Mouse (Mus musculus) frontal cortex, adult (tissue): Measurements from ENCODE around the gene Cript.
"Not testable (repeated sequence)": the region's sequence is repeated elsewhere in the genome, so short reads cannot be mapped to it uniquely, and the experiment has no call there.

Source experiments
- ATAC-seq: cut with Nextera tagmentation; 2 replicates; pipeline ENCODE4 v1.9.2; 2017; ENCODE audit warnings: mild to moderate bottlenecking, moderate library complexity, mixed read lengths; ENCODE audit not compliant: low TSS enrichment

Cript gene

DNA sequence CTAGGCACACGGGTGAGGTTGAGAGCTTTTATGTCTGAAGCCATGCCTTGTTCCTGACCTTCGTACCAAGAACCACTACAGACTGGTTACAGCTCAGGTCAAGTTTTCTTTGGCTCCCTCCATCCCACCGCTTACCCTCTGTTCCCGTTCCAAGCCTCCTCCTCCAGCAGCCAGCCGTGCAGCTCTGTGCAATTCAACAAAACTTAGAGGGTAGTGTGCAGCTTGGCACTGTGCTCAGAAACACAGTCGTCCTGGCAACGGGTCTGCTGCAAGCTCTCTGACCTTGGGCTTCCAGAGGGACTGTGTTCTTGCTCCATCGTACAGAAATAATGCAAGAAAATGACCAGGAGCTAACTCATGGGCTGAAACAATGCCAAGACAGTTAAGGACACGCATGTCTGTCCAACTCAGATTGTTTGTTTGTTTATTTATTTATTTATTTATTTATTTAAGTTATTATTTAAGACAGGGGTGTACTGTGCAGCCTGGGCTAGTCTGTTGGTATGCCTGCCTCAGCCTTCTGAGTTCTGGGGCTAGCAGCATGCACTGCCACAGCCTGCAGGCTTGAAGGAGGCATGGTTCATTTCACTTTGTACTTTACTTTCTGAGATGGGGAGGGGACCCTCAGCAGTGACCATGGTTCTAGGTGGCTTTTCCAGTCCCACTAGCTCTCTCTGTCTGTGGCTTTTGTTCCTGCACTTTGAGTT, 25.3 kb downstream of the Cript start:
- peak; percentile 58; the same call in 1 of the 2 replicates for ATAC-seq

DNA sequence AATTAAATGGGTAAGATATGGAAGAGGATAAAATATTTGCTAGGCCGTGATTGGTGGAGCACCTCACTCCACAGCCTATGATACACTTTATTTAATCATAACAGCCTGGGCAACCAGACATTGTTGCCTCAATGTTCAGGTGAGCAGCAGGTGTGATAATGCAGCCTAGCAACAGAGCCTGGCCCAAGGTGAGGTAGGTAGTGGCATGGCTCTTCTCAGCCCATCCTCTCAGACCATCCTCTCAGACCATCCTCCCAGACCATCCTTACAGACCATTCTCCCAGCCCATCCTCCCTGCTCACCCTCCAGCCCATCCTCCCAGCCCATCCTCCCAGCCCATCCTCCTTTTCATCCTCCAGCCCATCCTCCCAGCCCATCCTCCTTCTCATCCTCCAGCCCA, 26.3 kb downstream of the Cript start:
- no peak for ATAC-seq

DNA sequence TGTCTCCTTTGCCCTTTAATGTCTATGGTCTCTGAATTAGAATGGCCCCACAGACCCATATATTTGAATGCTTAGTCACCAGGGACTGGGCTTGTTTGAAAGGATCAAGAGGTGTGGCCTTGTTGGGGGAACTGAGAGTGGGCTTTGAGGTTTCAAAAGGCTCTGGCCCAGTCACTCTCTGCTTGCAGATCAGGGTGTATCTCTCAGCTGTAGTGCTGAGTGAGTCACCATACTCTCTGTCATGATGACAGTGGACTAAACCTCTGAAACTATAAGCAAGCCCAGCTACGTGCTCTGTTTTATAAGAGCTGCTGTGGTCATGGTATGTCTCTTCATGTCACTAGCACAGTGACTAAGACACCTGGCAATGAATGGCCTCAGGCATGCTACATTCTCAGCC, 27.1 kb downstream of the Cript start:
- no peak for ATAC-seq

DNA sequence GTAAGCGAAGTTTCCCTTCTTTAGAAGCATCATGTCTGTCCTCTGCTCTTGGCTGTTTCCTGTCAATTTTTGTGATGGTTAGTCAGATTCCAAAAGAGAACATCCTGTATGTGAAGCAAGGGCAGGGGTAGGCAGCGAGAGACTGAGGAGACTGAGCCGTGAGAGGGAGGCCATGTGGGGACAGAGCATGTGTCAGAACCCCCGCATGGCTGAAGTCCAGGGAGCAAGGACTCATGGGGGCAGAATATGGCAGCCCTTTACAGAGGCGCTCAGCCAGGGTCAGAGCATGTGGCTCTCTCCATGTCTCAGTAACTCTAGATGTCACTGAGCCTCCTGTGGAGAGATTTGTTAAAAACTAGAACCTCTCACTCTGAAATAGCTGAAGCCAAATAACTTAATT, 28.6 kb downstream of the Cript start:
- ATAC-seq = no peak

DNA sequence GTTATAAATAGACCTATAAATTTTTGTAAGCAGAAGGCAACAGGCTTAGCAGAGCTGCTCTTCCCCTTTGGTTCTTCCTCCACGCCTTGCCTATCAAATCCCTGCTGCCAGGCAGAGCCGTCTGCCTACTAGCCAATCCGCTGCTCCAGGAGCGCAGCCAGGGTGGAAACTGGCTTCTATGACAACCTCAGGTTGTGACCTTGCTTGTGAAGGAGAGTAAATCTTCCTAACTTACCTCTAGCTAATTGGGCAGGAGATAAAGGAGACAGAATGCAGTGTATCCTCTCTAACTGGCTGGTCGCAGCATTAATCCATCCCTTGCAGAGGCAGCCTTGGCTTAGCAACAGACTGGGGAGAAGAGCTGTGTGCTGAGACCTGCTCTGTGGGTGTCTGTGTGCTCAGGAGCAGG, 29.7 kb downstream of the Cript start:
- ATAC-seq = peak; percentile 95

DNA sequence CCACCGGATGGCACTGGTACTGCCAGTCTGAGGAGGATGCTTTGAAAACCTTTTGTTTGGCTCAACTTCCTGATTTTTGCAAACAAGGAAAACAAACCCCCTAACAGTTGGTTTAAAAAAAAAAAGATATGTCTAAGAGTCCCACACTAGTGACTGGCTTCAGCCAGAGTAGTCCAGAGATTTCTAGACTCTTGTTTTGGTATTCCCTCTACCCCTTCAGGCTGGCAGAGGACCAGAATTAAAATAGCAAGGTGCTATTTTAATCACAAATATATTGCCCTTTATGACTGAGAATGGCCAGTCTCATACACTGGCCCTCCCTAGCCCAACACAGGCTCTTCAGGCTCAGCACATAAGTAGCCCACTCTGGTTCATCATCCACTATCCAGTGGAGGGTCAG, 30.3 kb downstream of the Cript start:
- ATAC-seq = no peak

DNA sequence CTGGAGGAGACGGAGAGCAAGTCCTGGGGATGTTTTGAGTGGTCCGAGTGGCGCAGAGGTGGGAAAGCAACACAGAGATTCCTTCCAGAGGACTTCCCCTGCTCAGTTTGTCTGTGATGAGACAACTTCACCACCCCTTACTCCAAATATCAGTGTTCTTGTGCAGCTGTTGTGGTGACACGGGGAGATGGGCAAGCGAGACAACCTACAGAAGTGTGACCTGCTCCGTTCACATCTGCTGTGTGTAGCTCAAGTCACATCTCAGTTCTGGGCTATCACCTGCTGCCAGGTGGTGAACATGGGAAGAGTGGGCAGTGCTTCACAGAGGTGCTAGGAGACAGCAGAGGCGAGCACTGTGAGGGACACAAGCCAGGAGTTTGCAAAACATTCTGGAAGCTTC, 31.4 kb downstream of the Cript start:
- ATAC-seq = no peak

DNA sequence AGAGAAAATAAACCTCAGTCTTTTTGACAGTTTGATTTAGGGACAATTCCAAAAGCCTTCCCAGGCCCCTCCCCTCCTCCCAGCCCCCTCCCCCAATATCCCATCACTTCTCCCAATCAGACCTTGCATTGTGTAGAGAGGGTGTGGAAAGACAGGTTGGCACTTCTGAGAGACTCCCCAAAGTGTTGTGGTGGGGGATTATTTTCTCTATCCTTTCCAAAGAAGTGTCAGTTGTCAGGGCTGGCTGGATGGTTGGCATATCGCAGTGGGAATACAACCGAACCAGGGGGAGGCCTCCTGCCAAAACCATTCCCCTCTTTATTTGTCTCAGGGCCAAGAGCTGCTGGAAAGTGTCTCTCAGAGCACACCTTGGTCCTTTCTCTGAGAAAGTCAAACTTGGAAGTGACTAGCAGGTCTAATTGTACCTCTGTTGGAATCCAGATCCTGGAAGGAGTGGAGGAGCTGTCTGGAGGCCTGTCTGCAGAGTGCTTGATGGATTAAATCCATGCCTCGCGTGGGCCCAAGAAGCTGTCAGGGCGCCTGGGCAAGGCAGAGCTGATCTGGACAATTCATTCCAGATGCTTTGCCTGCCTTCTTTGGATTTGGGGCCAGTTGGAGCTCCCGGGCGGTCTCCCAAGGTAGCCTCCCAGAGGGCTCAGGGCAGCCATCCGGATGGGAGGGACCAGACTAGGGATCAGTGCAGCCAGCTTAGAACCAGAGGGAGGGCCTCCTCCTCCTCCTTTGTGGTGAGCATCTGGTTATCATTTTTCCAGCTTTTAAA, 32.3 kb downstream of the Cript start:
- ATAC-seq = no peak

DNA sequence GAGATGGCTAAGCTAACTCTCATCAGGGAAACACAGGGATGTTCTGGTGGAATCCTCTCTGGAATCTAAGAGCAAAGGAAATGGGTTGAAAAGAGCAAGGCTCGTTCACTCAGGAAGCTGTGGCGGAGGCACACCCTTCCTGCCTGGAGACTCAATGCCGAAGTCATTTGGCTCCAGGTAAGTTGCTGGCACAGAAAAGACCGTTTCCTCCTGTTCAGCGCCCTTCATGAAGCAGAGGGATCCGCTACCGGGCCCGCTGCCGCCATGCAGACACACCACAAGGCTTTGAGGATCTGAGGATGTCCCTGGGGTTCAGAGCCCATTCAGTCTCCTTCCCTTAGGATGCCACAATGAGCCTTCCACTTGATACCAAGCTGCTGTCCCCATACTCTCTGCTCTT, 37.3 kb downstream of the Cript start:
- no peak for ATAC-seq

DNA sequence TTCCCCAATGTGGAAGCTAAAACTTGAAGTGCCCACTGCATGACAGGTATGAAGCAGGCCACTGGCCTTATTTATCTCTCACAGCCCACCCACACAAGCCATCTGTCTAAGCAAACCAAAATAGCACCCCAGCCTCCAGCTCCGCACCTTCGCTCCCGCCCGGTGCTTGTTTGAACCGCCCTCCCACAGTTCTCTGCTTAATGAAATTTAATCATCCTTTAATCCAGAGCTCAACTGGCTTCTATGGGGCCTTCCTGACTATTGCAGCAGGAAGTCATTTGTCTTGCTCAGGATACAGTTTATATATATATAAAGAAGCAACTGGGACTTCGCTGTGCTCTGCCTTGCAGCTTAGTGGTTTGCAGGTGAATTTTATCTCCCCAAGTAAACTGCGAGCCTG, 38.1 kb downstream of the Cript start:
- no peak for ATAC-seq

DNA sequence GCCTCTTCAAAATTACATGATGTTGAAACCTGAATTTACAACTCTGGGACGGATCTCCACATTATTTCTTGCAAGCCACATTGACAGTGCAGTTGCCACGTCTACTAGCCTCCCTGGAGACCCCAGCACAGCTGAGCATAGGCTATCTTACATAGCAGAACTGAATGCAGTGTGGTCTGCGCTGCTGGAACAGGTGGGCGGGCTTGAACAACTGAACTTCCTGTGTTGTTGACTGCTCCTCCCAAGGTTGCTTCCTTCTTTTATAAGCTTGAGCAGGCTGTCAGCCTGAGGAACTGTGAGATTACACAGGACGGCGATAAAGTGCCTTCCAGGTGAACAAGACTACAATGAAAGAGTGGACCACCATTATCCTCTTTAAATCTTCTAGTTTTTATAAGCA, 38.6 kb downstream of the Cript start:
- no peak for ATAC-seq

DNA sequence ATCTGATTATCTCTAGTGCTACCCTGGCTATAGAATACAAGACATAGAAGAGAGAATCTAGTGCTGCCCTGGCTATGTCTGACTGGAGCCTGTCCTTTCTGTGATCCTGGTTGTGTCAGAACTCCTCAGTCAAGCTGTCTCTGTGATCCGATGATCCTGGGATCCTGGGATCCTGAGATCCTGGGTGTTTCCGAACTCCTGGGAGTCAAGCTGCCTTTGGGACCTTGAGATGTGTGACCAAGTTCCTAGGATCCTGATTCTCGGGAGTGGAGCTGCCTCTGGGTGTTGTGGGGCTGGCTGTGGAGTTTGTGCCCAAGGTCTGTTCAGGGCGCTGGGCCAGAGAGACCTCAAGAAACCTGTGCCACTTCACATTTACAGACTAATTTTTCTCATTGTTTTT, 43.6 kb downstream of the Cript start:
- no peak for ATAC-seq

DNA sequence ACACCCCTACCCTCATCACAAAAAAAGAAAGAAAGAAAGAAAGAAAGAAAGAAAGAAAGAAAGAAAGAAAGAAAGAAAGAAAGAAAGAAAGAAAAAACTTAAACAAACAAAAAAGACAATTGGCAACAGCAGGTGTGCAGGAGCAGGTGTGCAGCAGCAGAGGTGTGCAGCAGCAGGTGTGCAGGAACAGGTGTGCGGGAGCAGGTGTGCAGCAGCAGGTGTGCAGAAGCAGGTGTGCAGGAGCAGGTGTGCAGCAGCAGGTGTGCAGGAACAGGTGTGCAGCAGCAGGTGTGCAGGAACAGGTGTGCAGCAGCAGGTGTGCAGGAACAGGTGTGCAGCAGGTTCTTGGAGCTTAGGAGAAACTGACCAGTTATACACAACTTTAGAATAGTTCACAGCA, 46.8 kb downstream of the Cript start:
- ATAC-seq = not testable (repeated sequence)

DNA sequence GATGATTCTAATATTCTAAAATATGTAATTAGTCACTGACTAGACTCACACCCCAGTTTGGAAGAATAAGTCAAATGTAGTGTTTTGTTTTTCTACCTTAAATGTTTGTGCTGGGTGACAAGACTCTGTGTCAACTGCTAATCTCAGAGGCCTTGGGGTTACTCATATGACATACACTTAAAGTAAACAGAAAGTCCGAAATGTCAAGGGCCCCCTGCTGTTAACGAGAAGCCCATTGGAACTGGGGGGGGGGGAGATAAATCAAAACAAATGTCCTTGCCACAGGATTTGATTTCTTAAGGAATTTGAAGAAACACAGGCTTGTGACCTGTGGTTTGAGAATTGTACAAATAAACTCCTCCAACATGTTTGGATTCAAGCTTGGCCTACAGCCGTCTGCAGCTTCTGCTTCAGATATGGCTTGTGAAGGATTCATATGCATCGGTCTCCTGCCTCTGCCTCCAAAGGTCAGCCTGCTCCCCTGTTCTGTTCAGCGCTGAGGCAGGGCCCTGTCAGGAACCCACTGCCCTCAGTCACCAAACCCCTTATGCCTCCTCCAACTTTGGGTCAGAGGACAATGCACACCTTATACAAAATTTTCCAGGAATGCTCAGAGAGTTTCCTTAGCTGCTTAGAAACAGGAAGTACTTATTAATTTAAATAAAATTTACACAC, 47.6 kb downstream of the Cript start:
- ATAC-seq = no peak

DNA sequence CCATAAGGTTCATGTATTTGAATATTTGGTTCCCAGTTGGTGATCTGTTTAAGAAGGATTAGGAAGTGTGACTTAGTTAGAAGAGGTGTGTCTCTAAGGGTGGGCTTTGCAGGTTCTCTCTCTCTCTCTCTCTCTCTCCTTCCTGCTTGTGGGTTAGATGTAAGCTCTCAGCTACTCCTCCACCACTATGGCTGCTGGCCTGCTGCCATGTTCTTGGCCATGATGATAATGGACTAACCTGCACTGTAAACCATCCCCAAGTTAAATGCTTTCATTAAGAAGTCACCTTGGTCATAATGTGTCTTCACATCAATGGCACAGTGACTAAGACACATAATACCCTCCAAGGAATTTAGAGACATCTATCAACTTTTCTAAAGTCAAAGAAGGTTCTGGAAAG, 48.1 kb downstream of the Cript start:
- no peak for ATAC-seq

DNA sequence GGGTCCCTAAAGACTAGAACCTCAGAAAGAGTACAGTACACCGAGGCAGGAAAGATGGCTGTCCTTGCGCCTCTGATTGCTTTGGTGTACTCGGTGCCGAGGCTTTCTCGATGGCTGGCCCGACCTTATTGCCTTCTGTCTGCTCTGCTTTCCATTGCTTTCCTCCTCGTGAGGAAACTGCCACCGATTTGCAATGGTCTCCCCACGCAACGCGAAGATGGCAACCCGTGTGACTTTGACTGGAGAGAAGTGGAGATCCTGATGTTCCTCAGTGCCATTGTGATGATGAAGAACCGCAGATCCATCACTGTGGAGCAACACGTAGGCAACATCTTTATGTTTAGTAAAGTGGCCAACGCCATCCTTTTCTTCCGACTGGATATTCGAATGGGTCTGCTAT, 52.9 kb downstream of the Cript start:
- ATAC-seq = not testable (repeated sequence)

DNA sequence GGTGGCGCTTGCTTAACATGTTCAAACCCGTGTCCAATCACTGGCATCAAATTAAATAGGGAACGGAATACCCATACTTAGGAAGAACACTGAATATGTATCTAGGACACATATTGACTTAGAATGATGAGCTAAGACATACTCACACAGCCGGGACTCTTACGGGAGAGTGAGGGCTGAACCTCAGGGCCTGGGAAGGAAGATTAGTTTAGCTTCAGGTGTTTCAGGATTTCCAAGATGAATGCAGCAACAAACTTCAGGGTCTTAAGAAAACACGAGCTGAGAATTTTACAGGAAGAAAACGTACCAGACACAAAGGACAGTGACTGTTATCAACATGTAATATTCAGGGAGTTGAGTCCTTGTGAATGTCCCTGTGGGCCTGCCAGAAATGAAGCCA, 55.4 kb downstream of the Cript start:
- ATAC-seq = no peak

DNA sequence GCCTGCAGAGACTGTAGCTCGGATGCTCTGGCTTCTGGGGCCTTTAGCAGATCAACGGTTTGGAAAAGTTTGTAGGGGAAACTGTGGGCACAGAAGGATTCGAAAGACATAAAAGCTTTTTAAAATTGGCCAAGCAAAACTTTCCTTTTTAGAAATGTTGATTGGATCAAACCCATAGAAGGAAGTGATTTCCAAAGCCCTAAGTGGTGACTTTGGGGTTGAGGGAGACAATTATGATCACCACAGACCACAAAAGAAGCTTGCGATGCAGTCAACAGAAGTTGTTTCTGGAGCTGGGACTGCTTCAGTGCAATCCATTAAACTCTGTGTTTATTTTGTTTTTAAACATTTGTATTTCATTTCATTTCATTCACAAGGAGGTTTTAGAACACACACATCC, 57.2 kb downstream of the Cript start:
- ATAC-seq = no peak

DNA sequence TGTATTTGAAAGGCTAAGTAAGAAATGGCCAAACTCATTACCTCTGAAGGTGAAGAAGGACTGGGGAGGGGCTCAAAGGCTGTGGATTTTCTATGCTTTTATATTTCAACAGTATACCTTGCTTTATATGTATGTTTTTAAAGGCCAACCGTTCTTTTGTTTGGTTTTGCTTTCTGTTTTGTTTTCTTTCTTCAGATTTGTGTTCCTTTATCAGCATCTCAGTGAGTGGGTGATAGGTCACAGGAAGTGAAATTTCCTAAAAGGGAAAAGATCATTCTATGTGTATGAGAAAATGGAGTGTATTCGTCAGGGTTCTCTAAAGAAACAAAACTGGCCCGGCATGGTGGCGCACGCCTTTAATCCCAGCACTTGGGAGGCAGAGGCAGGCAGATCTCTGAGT, 58.3 kb downstream of the Cript start:
- no peak for ATAC-seq
